Mouse (Mus musculus): ENCODE results near the gene Stfa2l1. TPM values are rescaled to one million over a fixed set of nuclear protein-coding genes. Genes with fewer than 3 reads are reported as not detected.
"Not testable (repeated sequence)": the region's sequence is repeated elsewhere in the genome, so short reads cannot be mapped to it uniquely, and the experiment has no call there.

The Stfa2l1 gene
- polyA plus RNA-seq (2015; fragmentation: Nextera tagmentation; extraction: Ambion mirVana): 0.51 TPM in 1 of 2 replicates, not detected in the other

DNA sequence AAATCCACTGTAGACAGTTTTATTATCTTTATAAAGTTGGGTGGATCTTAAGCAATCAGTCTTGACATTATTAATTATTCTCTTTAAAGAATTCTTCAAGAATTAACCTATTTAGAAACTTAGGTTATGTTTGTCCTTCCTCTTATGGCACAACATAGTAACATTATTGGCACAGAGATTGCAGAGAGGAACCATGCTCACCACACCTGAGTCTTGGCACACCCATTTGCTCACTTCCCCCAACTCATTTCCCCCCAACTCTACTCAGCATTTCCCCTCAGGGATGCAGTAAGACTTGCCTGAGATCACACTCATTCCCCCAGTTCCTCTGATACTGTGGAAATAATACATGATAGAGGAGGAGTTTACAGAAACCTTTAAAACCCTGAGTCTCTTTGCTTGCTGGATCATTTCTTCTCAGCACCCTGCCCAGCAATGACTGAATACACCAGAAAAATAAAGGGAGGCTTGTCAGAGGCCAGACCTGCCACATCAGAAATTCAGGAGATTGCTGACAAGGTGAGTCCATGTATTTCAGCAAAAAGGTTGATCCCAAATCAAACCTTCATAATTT lies at the start of gene Stfa2l1:
Stfa2l1 (plus strand) TSS at position 410 of the 574 bp plus-strand sequence.
- H3K4me1 ChIP-seq (ENCODE audit: control insufficient read depth, insufficient read depth, low read length): no peaks in the 10 kb centered on the region
- H3K4me2 ChIP-seq (ENCODE audit: low read length): no peak within 1 kb of the TSS
- no peak within 1 kb of the TSS for H3K9ac ChIP-seq (ENCODE audit: low read depth, low read length)
- no peaks in the 10 kb centered on the region for H3K9me3 ChIP-seq (replicated peaks; ENCODE audit: control insufficient read depth, low read length, poor library complexity, severe bottlenecking)
- no peak within 1 kb of the TSS for H3K27ac ChIP-seq (ENCODE audit: low read length)
- H3K4me3 ChIP-seq (ENCODE audit: low read depth, low read length): no peak within 1 kb of the TSS
- no peaks in the 10 kb centered on the region for H3K36me3 ChIP-seq (ENCODE audit: control insufficient read depth, insufficient read depth, low read length)
- no peak for ATAC-seq
- H3K27me3 ChIP-seq (ENCODE audit: control insufficient read depth, insufficient read depth, low read depth, low read length): no peaks in the 10 kb centered on the region

DNA sequence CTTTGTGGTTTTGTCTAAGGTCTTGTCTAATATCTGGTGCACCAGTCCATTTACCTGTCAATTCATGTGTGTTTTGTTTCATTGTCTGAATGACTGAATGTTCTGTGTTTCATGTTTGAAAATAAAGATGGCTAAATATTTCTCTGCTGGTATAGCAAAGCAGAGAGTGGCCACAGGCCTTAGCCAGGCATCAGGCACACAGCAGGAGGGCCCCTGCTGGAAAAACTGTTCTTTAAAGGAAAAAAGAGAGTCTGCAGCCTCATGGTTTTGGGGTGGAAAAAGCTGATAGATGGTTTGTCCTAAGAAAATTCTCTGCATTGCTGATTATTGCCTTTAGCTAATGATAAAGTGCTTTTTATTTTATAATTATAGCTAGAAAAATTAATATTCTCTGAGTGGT lies 45.1 kb upstream of the Stfa2l1 start:
- not testable (repeated sequence) for ATAC-seq; H3K9me3 ChIP-seq (replicated peaks; ENCODE audit: control insufficient read depth, low read length, poor library complexity, severe bottlenecking)

DNA sequence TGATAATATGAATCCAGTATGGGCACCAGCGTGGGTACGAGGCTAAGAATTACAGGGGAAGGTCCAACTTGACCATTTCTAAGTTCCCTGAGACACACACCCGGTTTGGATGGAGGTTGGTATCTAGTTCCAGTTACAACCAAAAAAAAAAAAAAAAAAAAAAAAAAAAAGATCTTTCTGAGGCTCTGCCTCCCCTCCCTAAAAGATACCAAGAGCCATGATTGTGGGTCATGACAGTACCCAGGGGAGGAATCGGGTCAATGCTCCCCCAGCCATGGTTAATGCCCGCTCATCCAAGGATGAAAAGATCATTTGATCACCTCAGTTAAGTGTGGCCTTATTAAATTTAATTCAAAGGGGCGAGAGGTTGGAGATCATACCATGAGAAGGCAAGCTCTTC lies 40.9 kb upstream of the Stfa2l1 start:
- not testable (repeated sequence) for H3K4me2 ChIP-seq (ENCODE audit: low read length); H3K9ac ChIP-seq (ENCODE audit: low read depth, low read length); H3K27me3 ChIP-seq (ENCODE audit: control insufficient read depth, insufficient read depth, low read depth, low read length); H3K4me1 ChIP-seq (ENCODE audit: control insufficient read depth, insufficient read depth, low read length); H3K27ac ChIP-seq (ENCODE audit: low read length); H3K4me3 ChIP-seq (ENCODE audit: low read depth, low read length); ATAC-seq; H3K36me3 ChIP-seq (ENCODE audit: control insufficient read depth, insufficient read depth, low read length); H3K9me3 ChIP-seq (replicated peaks; ENCODE audit: control insufficient read depth, low read length, poor library complexity, severe bottlenecking)
- 92% methylated on average over 6 of the region's 6 CpGs for WGBS

More for the DNA sequence above, 45.1 kb upstream of the Stfa2l1 start:
- H3K9ac ChIP-seq (ENCODE audit: low read depth, low read length); H3K4me2 ChIP-seq (ENCODE audit: low read length); H3K4me3 ChIP-seq (ENCODE audit: low read depth, low read length); H3K4me1 ChIP-seq (ENCODE audit: control insufficient read depth, insufficient read depth, low read length); H3K36me3 ChIP-seq (ENCODE audit: control insufficient read depth, insufficient read depth, low read length); H3K27me3 ChIP-seq (ENCODE audit: control insufficient read depth, insufficient read depth, low read depth, low read length); H3K27ac ChIP-seq (ENCODE audit: low read length): not testable (repeated sequence)

DNA sequence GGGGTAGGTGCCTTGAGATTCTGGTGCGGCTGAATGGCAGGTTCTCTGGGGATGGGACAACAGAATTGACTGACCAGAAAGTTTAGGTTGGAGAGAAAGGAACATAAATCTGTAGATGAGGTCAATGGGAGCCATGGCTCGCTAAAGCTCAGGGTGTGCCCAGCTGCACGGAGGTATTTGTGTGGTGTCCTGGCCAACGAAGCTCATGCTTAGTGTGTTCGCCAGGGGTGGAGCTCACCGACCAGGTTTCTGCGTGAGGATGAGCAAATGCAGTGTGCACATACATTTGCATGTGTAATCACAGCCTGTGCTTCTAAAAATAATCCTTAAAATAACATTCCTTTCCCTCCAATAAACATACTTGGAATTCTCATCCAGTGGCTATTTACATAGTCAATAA lies 28.5 kb upstream of the Stfa2l1 start:
- H3K9me3 ChIP-seq (replicated peaks; ENCODE audit: control insufficient read depth, low read length, poor library complexity, severe bottlenecking): no peaks in the 10 kb centered on the region
- 90% methylated on average over 7 of the region's 7 CpGs for WGBS
- no peak for ATAC-seq
- H3K27me3 ChIP-seq (ENCODE audit: control insufficient read depth, insufficient read depth, low read depth, low read length): no peaks in the 10 kb centered on the region
- no peak overlapping the region for H3K9ac ChIP-seq (ENCODE audit: low read depth, low read length)
- no peaks in the 10 kb centered on the region for H3K4me1 ChIP-seq (ENCODE audit: control insufficient read depth, insufficient read depth, low read length)
- no peak overlapping the region for H3K4me2 ChIP-seq (ENCODE audit: low read length)
- no peak overlapping the region for H3K4me3 ChIP-seq (ENCODE audit: low read depth, low read length)
- no peak overlapping the region for H3K27ac ChIP-seq (ENCODE audit: low read length)
- H3K36me3 ChIP-seq (ENCODE audit: control insufficient read depth, insufficient read depth, low read length): no peaks in the 10 kb centered on the region

DNA sequence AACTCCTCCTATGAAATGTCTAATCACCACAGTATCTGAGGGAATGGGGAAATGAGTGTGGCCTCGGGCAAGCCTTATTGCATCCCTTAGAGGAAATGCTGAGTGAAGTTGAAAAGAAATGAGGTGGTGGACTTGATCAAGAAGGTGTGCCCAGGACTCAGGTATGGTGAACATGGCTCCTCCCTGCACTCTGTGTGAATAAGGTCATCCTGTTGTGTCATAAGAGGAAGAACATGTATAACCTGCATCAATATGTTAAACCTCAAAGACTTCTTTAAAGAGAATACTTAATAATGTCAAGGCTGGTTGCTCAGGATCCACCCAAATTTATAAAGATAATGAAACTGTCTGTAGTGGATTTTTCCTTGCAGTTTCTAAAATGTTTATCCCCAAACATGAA lies 25.5 kb upstream of the Stfa2l1 start, which contains the start of gene Csta1:
Csta1 (minus strand) TSS at position 101 of the 400 bp plus-strand sequence.
- no peak for ATAC-seq
- no peak within 1 kb of the TSS for H3K4me2 ChIP-seq (ENCODE audit: low read length)
- no peak within 1 kb of the TSS for H3K27ac ChIP-seq (ENCODE audit: low read length)
- H3K36me3 ChIP-seq (ENCODE audit: control insufficient read depth, insufficient read depth, low read length): no peaks in the 10 kb centered on the region
- no peaks in the 10 kb centered on the region for H3K9me3 ChIP-seq (replicated peaks; ENCODE audit: control insufficient read depth, low read length, poor library complexity, severe bottlenecking)
- H3K4me1 ChIP-seq (ENCODE audit: control insufficient read depth, insufficient read depth, low read length): no peaks in the 10 kb centered on the region
- 84% methylated on average over 1 of the region's 1 CpGs for WGBS
- H3K9ac ChIP-seq (ENCODE audit: low read depth, low read length): no peak within 1 kb of the TSS
- H3K4me3 ChIP-seq (ENCODE audit: low read depth, low read length): no peak within 1 kb of the TSS
- H3K27me3 ChIP-seq (ENCODE audit: control insufficient read depth, insufficient read depth, low read depth, low read length): no peaks in the 10 kb centered on the region

DNA sequence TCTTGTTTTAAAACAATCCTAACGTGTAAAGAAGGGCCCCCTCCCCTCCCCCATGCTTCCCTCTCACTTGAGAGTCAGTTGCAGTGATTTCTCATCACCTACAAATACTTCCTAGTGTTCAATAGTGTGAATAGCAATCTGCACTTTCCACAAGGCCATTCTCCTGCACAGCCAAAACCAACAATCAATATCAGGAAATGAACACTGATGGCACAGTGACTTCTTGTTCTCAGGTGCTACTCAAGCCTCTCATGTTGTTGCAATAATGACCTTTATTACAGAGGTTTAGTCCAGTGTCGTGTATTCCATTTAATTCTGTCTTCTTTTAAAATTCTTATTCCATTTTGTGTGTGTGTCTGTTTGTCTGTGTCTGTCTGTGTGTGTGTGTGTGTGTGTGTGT lies 18.4 kb upstream of the Stfa2l1 start:
- H3K4me2 ChIP-seq (ENCODE audit: low read length): no peak overlapping the region
- no peaks in the 10 kb centered on the region for H3K4me1 ChIP-seq (ENCODE audit: control insufficient read depth, insufficient read depth, low read length)
- H3K27me3 ChIP-seq (ENCODE audit: control insufficient read depth, insufficient read depth, low read depth, low read length): no peaks in the 10 kb centered on the region
- 82% methylated on average over 2 of the region's 2 CpGs for WGBS
- H3K9me3 ChIP-seq (replicated peaks; ENCODE audit: control insufficient read depth, low read length, poor library complexity, severe bottlenecking): no peaks in the 10 kb centered on the region
- H3K9ac ChIP-seq (ENCODE audit: low read depth, low read length): no peak overlapping the region
- no peak for ATAC-seq
- no peak overlapping the region for H3K4me3 ChIP-seq (ENCODE audit: low read depth, low read length)
- H3K36me3 ChIP-seq (ENCODE audit: control insufficient read depth, insufficient read depth, low read length): no peaks in the 10 kb centered on the region
- H3K27ac ChIP-seq (ENCODE audit: low read length): no peak overlapping the region

DNA sequence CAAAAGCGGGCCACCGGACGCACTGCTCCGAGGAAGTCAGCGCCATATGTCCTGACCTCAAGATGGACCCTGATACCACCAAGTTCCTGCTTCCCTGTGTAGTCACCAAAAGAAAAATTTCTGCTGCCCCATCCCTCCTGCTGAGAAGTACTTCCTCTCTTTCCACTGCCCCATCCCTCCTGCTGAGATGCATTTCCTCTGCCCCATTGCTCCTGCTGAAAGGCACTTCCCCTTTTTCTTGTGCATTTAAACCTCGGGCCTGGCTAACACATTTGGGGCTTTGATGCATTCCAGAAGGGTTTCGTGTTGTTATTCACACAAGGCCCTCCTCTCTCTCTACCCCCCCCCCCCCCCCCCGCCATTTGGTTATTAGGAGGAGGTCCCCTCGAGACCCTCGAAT lies 11.2 kb downstream of the Stfa2l1 start:
- ATAC-seq: not testable (repeated sequence)
- 91% methylated on average over 9 of the region's 10 CpGs for WGBS

DNA sequence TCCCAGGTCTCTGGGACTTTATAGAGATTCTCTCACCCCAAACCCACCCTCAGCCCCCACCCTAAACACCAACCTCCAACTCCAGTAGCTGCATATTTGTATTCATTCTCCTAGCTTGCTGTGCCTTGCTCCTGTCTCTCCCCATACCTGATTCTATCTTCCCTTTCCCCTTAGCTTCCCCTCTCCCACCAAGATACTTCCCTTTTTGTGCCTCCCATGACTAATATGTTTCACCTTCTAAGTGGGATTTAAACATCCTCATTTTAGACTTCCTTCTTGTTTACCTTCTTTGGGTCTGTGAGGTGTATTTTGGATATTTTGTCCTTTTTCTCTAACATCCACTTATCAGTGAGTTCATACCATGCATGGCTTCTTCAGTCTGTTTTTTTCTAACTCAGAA lies 19.5 kb downstream of the Stfa2l1 start:
- Histone ChIP-seq H3K27me3 (ENCODE audit: control insufficient read depth, insufficient read depth, low read depth, low read length) (no peaks in the 10 kb centered on the region), H3K4me3 (ENCODE audit: low read depth, low read length) (no peak overlapping the region), H3K9ac (ENCODE audit: low read depth, low read length) (no peak overlapping the region), H3K4me2 (ENCODE audit: low read length) (no peak overlapping the region), H3K36me3 (ENCODE audit: control insufficient read depth, insufficient read depth, low read length) (no peaks in the 10 kb centered on the region), H3K9me3 (replicated peaks; ENCODE audit: control insufficient read depth, low read length, poor library complexity, severe bottlenecking) (no peaks in the 10 kb centered on the region), H3K4me1 (ENCODE audit: control insufficient read depth, insufficient read depth, low read length) (no peaks in the 10 kb centered on the region), H3K27ac (ENCODE audit: low read length) (no peak overlapping the region)
- ATAC-seq: no peak

More for the DNA sequence above, 11.2 kb downstream of the Stfa2l1 start:
- not testable (repeated sequence) for H3K27ac ChIP-seq (ENCODE audit: low read length); H3K36me3 ChIP-seq (ENCODE audit: control insufficient read depth, insufficient read depth, low read length); H3K4me2 ChIP-seq (ENCODE audit: low read length); H3K4me1 ChIP-seq (ENCODE audit: control insufficient read depth, insufficient read depth, low read length); H3K4me3 ChIP-seq (ENCODE audit: low read depth, low read length); H3K27me3 ChIP-seq (ENCODE audit: control insufficient read depth, insufficient read depth, low read depth, low read length); H3K9me3 ChIP-seq (replicated peaks; ENCODE audit: control insufficient read depth, low read length, poor library complexity, severe bottlenecking); H3K9ac ChIP-seq (ENCODE audit: low read depth, low read length)

DNA sequence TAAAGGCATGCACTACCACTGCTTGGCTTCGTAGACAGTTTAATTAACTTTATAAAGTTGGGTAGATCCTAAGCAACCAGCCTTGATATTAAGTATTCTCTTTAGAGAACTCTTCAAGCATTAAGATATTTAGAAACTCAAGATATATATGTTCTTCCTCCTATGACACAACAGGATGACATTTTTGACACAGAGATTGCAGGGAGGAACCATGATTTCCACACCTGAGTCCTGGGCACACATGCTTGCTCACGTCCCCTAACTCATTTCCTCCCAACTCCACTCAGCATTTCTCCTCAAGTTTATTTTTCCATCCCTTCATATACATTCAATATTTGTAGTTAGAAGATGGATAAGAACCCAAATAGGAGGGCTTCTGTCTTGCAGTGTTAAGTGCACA lies 23.3 kb downstream of the Stfa2l1 start:
- no peak for ATAC-seq
- H3K9ac ChIP-seq (ENCODE audit: low read depth, low read length): no peak overlapping the region

More for the DNA sequence above, 23.3 kb downstream of the Stfa2l1 start:
- no peak overlapping the region for H3K27ac ChIP-seq (ENCODE audit: low read length)
- H3K4me2 ChIP-seq (ENCODE audit: low read length): no peak overlapping the region
- H3K36me3 ChIP-seq (ENCODE audit: control insufficient read depth, insufficient read depth, low read length): no peaks in the 10 kb centered on the region
- no peak overlapping the region for H3K4me3 ChIP-seq (ENCODE audit: low read depth, low read length)
- no peaks in the 10 kb centered on the region for H3K27me3 ChIP-seq (ENCODE audit: control insufficient read depth, insufficient read depth, low read depth, low read length)
- H3K9me3 ChIP-seq (replicated peaks; ENCODE audit: control insufficient read depth, low read length, poor library complexity, severe bottlenecking): no peaks in the 10 kb centered on the region
- H3K4me1 ChIP-seq (ENCODE audit: control insufficient read depth, insufficient read depth, low read length): no peaks in the 10 kb centered on the region
- 81% methylated on average over 2 of the region's 2 CpGs for WGBS
